Mouse (Mus musculus) liver, postnatal 0 days (tissue): ENCODE measurements around the gene Gfod1. TPM values are rescaled to one million over a fixed set of nuclear protein-coding genes. Genes with fewer than 3 reads are reported as not detected.

Experiments
- ATAC-seq: fragments of 200-750 bp; cut with Nextera tagmentation; 2 replicates; pipeline ENCODE4 v1.8.0; 2017; ENCODE audit warnings: mild to moderate bottlenecking, moderate library complexity
- DNase-seq: peaks from one replicate; pipeline ENCODE4 v3.0.0-alpha.2; 2016
- H3K27ac ChIP-seq: fragments of 300-500 bp; sonication (generic); 2 replicates; pipeline ENCODE4 v1.5.1; 2014; ENCODE audit warnings: antibody characterized with exemption, moderate library complexity, mild to moderate bottlenecking, low read depth
- H3K27me3 ChIP-seq: fragments of 300-500 bp; sonication (generic); 2 replicates; pipeline ENCODE4 v1.6.1; 2014; ENCODE audit warnings: low read length, control low read depth, mixed read lengths; ENCODE audit not compliant: insufficient read depth
- H3K36me3 ChIP-seq: fragments of 300-500 bp; sonication (generic); replicated peaks from 2 replicates; pipeline ENCODE4 v1.6.1; 2014; ENCODE audit warnings: mild to moderate bottlenecking, control low read depth, low read length, moderate library complexity, mixed read lengths; ENCODE audit not compliant: insufficient read depth
- H3K4me1 ChIP-seq: fragments of 300-500 bp; sonication (generic); 2 replicates; pipeline ENCODE4 v1.6.1; 2014; ENCODE audit warnings: antibody characterized with exemption, mild to moderate bottlenecking, control low read depth; ENCODE audit not compliant: insufficient read depth
- H3K4me2 ChIP-seq: fragments of 300-500 bp; sonication (generic); 2 replicates; pipeline ENCODE4 v1.6.1; 2014; ENCODE audit warnings: low read depth, mild to moderate bottlenecking, low read length, moderate library complexity, mixed read lengths
- H3K4me3 ChIP-seq: fragments of 300-500 bp; sonication (generic); 2 replicates; pipeline ENCODE4 v1.5.1; 2014; ENCODE audit warnings: low read depth, low read length
- H3K9ac ChIP-seq: fragments of 300-500 bp; sonication (generic); replicated peaks from 2 replicates; pipeline ENCODE4 v1.6.1; 2014; ENCODE audit warnings: mild to moderate bottlenecking, moderate library complexity
- H3K9me3 ChIP-seq: fragments of 300-500 bp; sonication (generic); 2 replicates; pipeline ENCODE4 v1.6.1; 2016; ENCODE audit warnings: mild to moderate bottlenecking, control low read depth, low read length, mixed read lengths
- CTCF ChIP-seq: sonication (generic); IDR thresholded peaks from 2 replicates; pipeline ENCODE4 v1.5.1; 2016; ENCODE audit warnings: antibody characterized with exemption, low read depth
- EP300 ChIP-seq: IDR thresholded peaks from 2 replicates; pipeline ENCODE4 v1.6.1; 2016; ENCODE audit warnings: antibody characterized with exemption, low read depth, mild to moderate bottlenecking
- WGBS: fragments of 180-500 bp; shearing (Covaris S2); extraction: QIAGEN DNeasy Blood & Tissue Kit; methylation state at CpG from one replicate; pipeline ENCODE4 v1.1.7; 2014; ENCODE audit not compliant: insufficient replicate concordance; 5-methylcytosine and 5-hydroxymethylcytosine counted together
- polyA plus RNA-seq: library from polyadenylated mRNA; unstranded; fragments of >200 nt; fragmentation: Nextera tagmentation; extraction: Ambion mirVana; gene quantifications from 2 replicates; pipeline ENCODE4 v1.2.1, GENCODE M21; 2015

Gfod1 gene
- polyA plus RNA-seq, 1 experiment from 2014 or later: 0.81 TPM

- Histone ChIP-seq H3K4me3 (peak overlapping the region; percentile 13), H3K27me3 (no peaks in the 10 kb centered on the region), H3K27ac (peak overlapping the region; percentile 81), H3K4me2 (peak overlapping the region; percentile 52), H3K9me3 (no peaks in the 10 kb centered on the region), H3K4me1 (peaks cover 74% of the 10 kb centered on the region), H3K36me3 (no peaks in the 10 kb centered on the region), H3K9ac (peak overlapping the region; percentile 42; the same call in 1 of the 2 replicates)
- DNase-seq: peak; percentile 38
- TF ChIP-seq EP300: peak; percentile 90
- no peak for TF ChIP-seq CTCF
- ATAC-seq: peak; percentile 58
- 35% methylated on average over 3 of the region's 3 CpGs for WGBS
Observed at GRCm38 (mm10) chr13:43235586-43235910, 68.4 kb downstream of the Gfod1 start.

GRCm38 (mm10) chr13:43234869-43235585, 68.9 kb downstream of the Gfod1 start:
- no peaks in the 10 kb centered on the region for H3K9me3 ChIP-seq
- peak overlapping the region; percentile 13 for H3K4me3 ChIP-seq
- WGBS: 42% methylated on average over 9 of the region's 9 CpGs
- peaks cover 80% of the 10 kb centered on the region for H3K4me1 ChIP-seq
- H3K36me3 ChIP-seq: no peaks in the 10 kb centered on the region
- peak overlapping the region; percentile 81 for H3K27ac ChIP-seq
- DNase-seq (peak; percentile 31), ATAC-seq (no peak)
- no peak for TF ChIP-seq EP300
- TF ChIP-seq CTCF: peak; percentile 38
- H3K9ac ChIP-seq: peak overlapping the region; percentile 42; the same call in 1 of the 2 replicates
- H3K27me3 ChIP-seq: no peaks in the 10 kb centered on the region
- peak overlapping the region; percentile 52 for H3K4me2 ChIP-seq

GRCm38 (mm10) chr13:43233331-43233730, 70.6 kb downstream of the Gfod1 start:
- Histone ChIP-seq H3K27ac (peak overlapping the region; percentile 86), H3K4me2 (no peak overlapping the region), H3K27me3 (no peaks in the 10 kb centered on the region), H3K9me3 (no peaks in the 10 kb centered on the region), H3K9ac (0 out of 2 replicates have a peak overlapping the region, but pooled peaks have one; percentile 0), H3K4me1 (peaks cover 93% of the 10 kb centered on the region), H3K36me3 (no peaks in the 10 kb centered on the region), H3K4me3 (no peak overlapping the region)
- 56% methylated on average over 4 of the region's 4 CpGs for WGBS
- ATAC-seq (no peak), DNase-seq (no peak)
- TF ChIP-seq CTCF (no peak), EP300 (no peak; the same call in 1 of the 2 replicates)

- Histone ChIP-seq H3K4me2 (peak overlapping the region; percentile 36), H3K4me1 (peaks cover 87% of the 10 kb centered on the region), H3K9me3 (no peaks in the 10 kb centered on the region), H3K27ac (peak overlapping the region; percentile 86), H3K27me3 (no peaks in the 10 kb centered on the region), H3K9ac (peak overlapping the region; percentile 16; the same call in 1 of the 2 replicates), H3K36me3 (no peaks in the 10 kb centered on the region), H3K4me3 (no peak overlapping the region)
- ATAC-seq (peak; percentile 85), DNase-seq (peak; percentile 66)
- WGBS: 32% methylated on average over 13 of the region's 13 CpGs
- TF ChIP-seq CTCF (no peak), EP300 (peak; percentile 19; the same call in 1 of the 2 replicates)
Observed at GRCm38 (mm10) chr13:43231965-43232860, 71.8 kb downstream of the Gfod1 start.

GRCm38 (mm10) chr13:43230842-43231241, 73.1 kb downstream of the Gfod1 start:
- Histone ChIP-seq H3K9ac (no peak overlapping the region), H3K4me2 (no peak overlapping the region), H3K4me1 (peaks cover 75% of the 10 kb centered on the region), H3K27me3 (no peaks in the 10 kb centered on the region), H3K36me3 (no peaks in the 10 kb centered on the region), H3K9me3 (no peaks in the 10 kb centered on the region), H3K4me3 (no peak overlapping the region), H3K27ac (peak overlapping the region; percentile 86)
- 42% methylated on average over 4 of the region's 4 CpGs for WGBS
- TF ChIP-seq EP300 (no peak), CTCF (no peak)
- ATAC-seq: no peak
- no peak for DNase-seq

GRCm38 (mm10) chr13:43230238-43230637, 73.7 kb downstream of the Gfod1 start:
- H3K9ac ChIP-seq: peak overlapping the region; percentile 19; the same call in 1 of the 2 replicates
- 58% methylated on average over 6 of the region's 6 CpGs for WGBS
- DNase-seq (no peak), ATAC-seq (no peak)
- H3K36me3 ChIP-seq: no peaks in the 10 kb centered on the region
- no peak overlapping the region for H3K4me3 ChIP-seq
- TF ChIP-seq CTCF: no peak
- H3K9me3 ChIP-seq: no peaks in the 10 kb centered on the region
- H3K27me3 ChIP-seq: no peaks in the 10 kb centered on the region
- H3K4me1 ChIP-seq: peaks cover 69% of the 10 kb centered on the region
- H3K4me2 ChIP-seq: peak overlapping the region; percentile 57; the same call in 1 of the 2 replicates
- H3K27ac ChIP-seq: peak overlapping the region; percentile 86
